ENCODE assay signal across 12 mouse cellular contexts in the genomic region with DNA sequence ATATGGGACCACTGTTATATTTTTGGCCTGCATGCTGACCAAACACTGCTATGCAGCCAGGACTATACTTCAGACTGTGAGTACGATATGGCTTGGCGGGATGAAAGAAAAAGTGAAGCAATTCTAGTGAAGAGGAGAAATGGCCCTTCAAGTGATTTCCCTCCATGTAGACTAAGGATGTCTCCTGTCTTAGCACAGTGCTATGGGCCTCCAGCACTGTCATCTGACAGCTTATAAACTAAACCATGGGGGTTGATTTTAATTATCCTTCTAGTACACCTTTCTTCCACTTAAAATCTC. TPM values are rescaled to one million over a fixed set of nuclear protein-coding genes. Genes with fewer than 3 reads are reported as not detected.
A peak's percentile ranks its signal among the peaks of the same experiment; 100 is the strongest.
DNase-seq lines count a peak whose midpoint lies in the region; ATAC-seq lines count a peak whose summit lies in the region.
"Had no signal": no experiment of that assay in that cellular context is flagged by ENCODE, and none has a peak within 500 bp of the region (broad histone marks: within the 10 kb centered on the region; RNA-seq: fewer than 3 reads in every experiment).

No protein-coding gene starts in this region.

- H3K4me1 ChIP-seq in forebrain, embryonic 10.5 days: peaks cover 22% of the 10 kb centered on the region
- peaks cover 14% of the 10 kb centered on the region for H3K4me1 ChIP-seq in forebrain, embryonic 16.5 days (replicated peaks; ENCODE audit: control insufficient read depth, insufficient read depth, low read length)
- H3K4me1 ChIP-seq in megakaryocyte, embryonic 14.5 days: peaks cover 49% of the 10 kb centered on the region
- 0 out of 2 replicates have a peak, but pooled peaks cover 4% of the 10 kb centered on the region for H3K4me1 ChIP-seq in intestine, embryonic 15.5 days (replicated peaks)
- H3K4me1 ChIP-seq in neural tube, embryonic 12.5 days: peaks cover 10% of the 10 kb centered on the region

- no peak overlapping the region for H3K27ac ChIP-seq in forebrain, embryonic 10.5 days
- H3K27ac ChIP-seq in forebrain, embryonic 16.5 days (ENCODE audit: low read length): no peak overlapping the region
- no peak overlapping the region for H3K27ac ChIP-seq in intestine, embryonic 15.5 days
- H3K27ac ChIP-seq in neural tube, embryonic 12.5 days: no peak overlapping the region

- ATAC-seq in forebrain, embryonic 16.5 days: no peak
- no peak for ATAC-seq in megakaryocyte, adult 5-6 weeks (ENCODE audit: poor library complexity, severe bottlenecking)
- no peak for ATAC-seq in intestine, embryonic 15.5 days
- ATAC-seq in neural tube, embryonic 12.5 days (ENCODE audit: low FRiP score, low read depth): no peak
- ATAC-seq: activated CD4-positive, CD25-positive, alpha-beta regulatory T cell, adult 4 months had no signal

- H3K4me3 ChIP-seq in forebrain, embryonic 10.5 days: peak overlapping the region; percentile 92
- H3K4me3 ChIP-seq in forebrain, embryonic 16.5 days (replicated peaks; ENCODE audit: low read length): no peak overlapping the region
- peak overlapping the region; percentile 94 for H3K4me3 ChIP-seq in megakaryocyte, embryonic 14.5 days (replicated peaks)
- no peak overlapping the region for H3K4me3 ChIP-seq in intestine, embryonic 15.5 days (replicated peaks)
- peak overlapping the region; percentile 84; the same call in 1 of the 2 replicates for H3K4me3 ChIP-seq in neural tube, embryonic 12.5 days

- no peak overlapping the region; the same call in 1 of the 2 replicates for H3K4me2 ChIP-seq in forebrain, embryonic 16.5 days (ENCODE audit: low read length)
- peak overlapping the region; percentile 65 for H3K4me2 ChIP-seq in intestine, embryonic 15.5 days (replicated peaks)
- H3K4me2 ChIP-seq in neural tube, embryonic 12.5 days (replicated peaks): peak overlapping the region; percentile 73

- no peak overlapping the region for H3K9ac ChIP-seq in forebrain, embryonic 16.5 days (replicated peaks; ENCODE audit: low read depth, low read length)
- H3K9ac ChIP-seq in intestine, embryonic 15.5 days: peak overlapping the region; percentile 79; the same call in 1 of the 2 replicates
- H3K9ac ChIP-seq in neural tube, embryonic 12.5 days: no peak overlapping the region

- no peaks in the 10 kb centered on the region for H3K9me3 ChIP-seq in forebrain, embryonic 10.5 days
- no peaks in the 10 kb centered on the region for H3K9me3 ChIP-seq in forebrain, embryonic 16.5 days (ENCODE audit: control insufficient read depth, low read length)
- no peaks in the 10 kb centered on the region for H3K9me3 ChIP-seq in megakaryocyte, embryonic 14.5 days
- H3K9me3 ChIP-seq in intestine, embryonic 15.5 days: no peaks in the 10 kb centered on the region
- H3K9me3 ChIP-seq in neural tube, embryonic 12.5 days: no peaks in the 10 kb centered on the region

- 92% methylated on average over 2 of the region's 2 CpGs for WGBS in forebrain, embryonic 10.5 days
- WGBS in forebrain, embryonic 16.5 days: 95% methylated on average over 2 of the region's 2 CpGs
- 88% methylated on average over 2 of the region's 2 CpGs for WGBS in intestine, embryonic 15.5 days
- WGBS in neural tube, embryonic 12.5 days: 97% methylated on average over 2 of the region's 2 CpGs

- DNase-seq in forebrain, embryonic 10.5 days (ENCODE audit: extremely low spot score, low spot score): no peak
- DNase-seq in cerebellum, adult 18-20 months: no peak
- DNase-seq in left cerebral cortex, adult 11 months (ENCODE audit: low spot score): no peak
- DNase-seq: cerebellum, adult 2 months; kidney, postnatal 4 days; lung, adult 2 months had no signal

- no peaks in the 10 kb centered on the region for H3K27me3 ChIP-seq in forebrain, embryonic 10.5 days (ENCODE audit: poor library complexity, severe bottlenecking)
- H3K27me3 ChIP-seq in forebrain, embryonic 16.5 days (replicated peaks; ENCODE audit: control insufficient read depth, insufficient read depth, low read length): no peaks in the 10 kb centered on the region
- H3K27me3 ChIP-seq in megakaryocyte, embryonic 14.5 days (replicated peaks): no peaks in the 10 kb centered on the region
- no peaks in the 10 kb centered on the region for H3K27me3 ChIP-seq in intestine, embryonic 15.5 days (replicated peaks)
- no peaks in the 10 kb centered on the region for H3K27me3 ChIP-seq in neural tube, embryonic 12.5 days (replicated peaks)

- H3K36me3 ChIP-seq in forebrain, embryonic 10.5 days (replicated peaks): peaks cover 44% of the 10 kb centered on the region
- H3K36me3 ChIP-seq in forebrain, embryonic 16.5 days (ENCODE audit: control insufficient read depth, insufficient read depth): peaks cover 4% of the 10 kb centered on the region
- peaks cover 26% of the 10 kb centered on the region for H3K36me3 ChIP-seq in megakaryocyte, embryonic 14.5 days (replicated peaks; ENCODE audit: low read length)
- H3K36me3 ChIP-seq in intestine, embryonic 15.5 days: peaks cover 12% of the 10 kb centered on the region
- peaks cover 16% of the 10 kb centered on the region for H3K36me3 ChIP-seq in neural tube, embryonic 12.5 days

RNA-seq across cellular contexts. Expression of a gene that starts 1.4 kb away (rescaled TPM):
- 113 and 116 TPM in 2 replicates for polyA plus RNA-seq in forebrain, embryonic 10.5 days (2016; fragmentation: Nextera tagmentation; extraction: Ambion mirVana)
- 57.9 and 65.5 TPM in 2 replicates for polyA plus RNA-seq in forebrain, embryonic 16.5 days (2015; fragmentation: Nextera tagmentation; extraction: Ambion mirVana)
- 10.8 TPM in 1 of 2 replicates, not detected in the other for polyA plus RNA-seq in megakaryocyte, embryonic 14.5 days (2012; ENCODE audit: insufficient read depth, low replicate concordance)
- 50.3 and 50.9 TPM in 2 replicates for total RNA-seq in megakaryocyte, adult 5-6 weeks (2015)
- total RNA-seq in megakaryocyte, adult 5-6 weeks (2017): 57.7 and 68.7 TPM in 2 replicates
- polyA plus RNA-seq in intestine, embryonic 15.5 days (2015; fragmentation: Nextera tagmentation; extraction: Ambion mirVana): 58.8 and 60.8 TPM in 2 replicates
- polyA plus RNA-seq in neural tube, embryonic 12.5 days (2016; fragmentation: Nextera tagmentation; extraction: Ambion mirVana): 63.2 and 67.1 TPM in 2 replicates

RNA-seq across cellular contexts. Expression of a gene that starts 45.0 kb away (rescaled TPM):
- polyA plus RNA-seq in forebrain, embryonic 10.5 days (2016; fragmentation: Nextera tagmentation; extraction: Ambion mirVana): 22.4 TPM in 2 replicates
- 29.0 and 31.8 TPM in 2 replicates for polyA plus RNA-seq in forebrain, embryonic 16.5 days (2015; fragmentation: Nextera tagmentation; extraction: Ambion mirVana)
- 0.47 TPM in 1 of 2 replicates, not detected in the other for polyA plus RNA-seq in megakaryocyte, embryonic 14.5 days (2012; ENCODE audit: insufficient read depth, low replicate concordance)
- total RNA-seq in megakaryocyte, adult 5-6 weeks (2015): 4.2 and 5.3 TPM in 2 replicates
- total RNA-seq in megakaryocyte, adult 5-6 weeks (2017): 5.3 and 7.8 TPM in 2 replicates
- polyA plus RNA-seq in intestine, embryonic 15.5 days (2015; fragmentation: Nextera tagmentation; extraction: Ambion mirVana): 11.7 and 11.8 TPM in 2 replicates
- 34.5 and 36.6 TPM in 2 replicates for polyA plus RNA-seq in neural tube, embryonic 12.5 days (2016; fragmentation: Nextera tagmentation; extraction: Ambion mirVana)

RNA-seq across cellular contexts. Expression of a gene that starts 54.7 kb away (rescaled TPM):
- 136 and 141 TPM in 2 replicates for polyA plus RNA-seq in forebrain, embryonic 10.5 days (2016; fragmentation: Nextera tagmentation; extraction: Ambion mirVana)
- 145 and 155 TPM in 2 replicates for polyA plus RNA-seq in forebrain, embryonic 16.5 days (2015; fragmentation: Nextera tagmentation; extraction: Ambion mirVana)
- 87.7 and 210 TPM in 2 replicates for polyA plus RNA-seq in megakaryocyte, embryonic 14.5 days (2012; ENCODE audit: insufficient read depth, low replicate concordance)
- 448 and 514 TPM in 2 replicates for total RNA-seq in megakaryocyte, adult 5-6 weeks (2015)
- total RNA-seq in megakaryocyte, adult 5-6 weeks (2017): 174 and 218 TPM in 2 replicates
- 169 and 180 TPM in 2 replicates for polyA plus RNA-seq in intestine, embryonic 15.5 days (2015; fragmentation: Nextera tagmentation; extraction: Ambion mirVana)
- polyA plus RNA-seq in neural tube, embryonic 12.5 days (2016; fragmentation: Nextera tagmentation; extraction: Ambion mirVana): 144 and 156 TPM in 2 replicates

Comparison
In these comparisons a context has a peak if more than half of its experiments do, and no peak if none do; other contexts are left out.
1. H3K4me3 ChIP-seq: peak in forebrain, embryonic 10.5 days (single experiment), megakaryocyte, embryonic 14.5 days (single experiment) and neural tube, embryonic 12.5 days (single experiment); none in forebrain, embryonic 16.5 days (single experiment) and intestine, embryonic 15.5 days (single experiment).